Mouse (Mus musculus): Measurements from ENCODE around the gene Klrb1b. TPM values are rescaled to one million over a fixed set of nuclear protein-coding genes. Genes with fewer than 3 reads are reported as not detected.
"Not testable (repeated sequence)": the region's sequence is repeated elsewhere in the genome, so short reads cannot be mapped to it uniquely, and the experiment has no call there.

The Klrb1b gene
- total RNA-seq, 2 experiments from 2014 or later: 1.4 TPM; not detected in 1

DNA sequence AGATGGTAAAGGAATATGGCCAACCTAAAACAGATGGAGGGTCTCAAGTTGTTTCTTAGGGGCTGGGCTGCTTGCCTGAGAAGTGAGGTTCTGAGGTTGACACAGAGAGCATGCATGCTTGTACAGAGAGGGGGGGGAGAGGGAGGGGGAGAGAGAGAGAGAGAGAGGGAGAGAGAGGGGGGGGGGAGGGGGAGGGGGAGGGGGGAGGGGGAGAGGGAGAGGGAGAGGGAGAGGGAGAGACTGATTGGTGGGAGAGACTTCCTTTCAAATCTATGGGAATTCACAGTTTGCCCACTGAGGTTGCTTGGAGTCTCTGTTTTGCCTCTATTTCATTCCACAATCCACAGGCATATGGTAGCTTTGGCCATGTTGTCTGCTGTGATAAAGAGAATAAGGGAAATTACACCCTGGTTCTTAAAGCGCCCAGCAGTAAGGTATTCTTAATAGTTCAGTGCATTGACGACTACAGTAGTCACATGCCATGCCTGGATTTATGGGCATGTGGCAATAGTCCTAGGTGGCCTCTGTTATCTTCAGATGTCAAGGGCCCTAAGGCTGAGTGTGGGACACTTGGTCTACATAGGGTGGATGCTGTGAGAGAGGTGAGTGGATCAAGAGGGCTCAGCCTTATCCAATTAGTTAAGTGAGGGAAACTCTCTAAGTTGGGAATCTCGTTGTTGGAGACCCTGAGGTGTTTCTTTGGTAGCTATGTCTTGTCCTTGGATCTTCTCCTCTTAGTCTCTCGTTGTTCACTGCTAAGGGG lies 15.4 kb upstream of the Klrb1b start:
- ATAC-seq (replicated peaks; ENCODE audit: poor library complexity): no peak

DNA sequence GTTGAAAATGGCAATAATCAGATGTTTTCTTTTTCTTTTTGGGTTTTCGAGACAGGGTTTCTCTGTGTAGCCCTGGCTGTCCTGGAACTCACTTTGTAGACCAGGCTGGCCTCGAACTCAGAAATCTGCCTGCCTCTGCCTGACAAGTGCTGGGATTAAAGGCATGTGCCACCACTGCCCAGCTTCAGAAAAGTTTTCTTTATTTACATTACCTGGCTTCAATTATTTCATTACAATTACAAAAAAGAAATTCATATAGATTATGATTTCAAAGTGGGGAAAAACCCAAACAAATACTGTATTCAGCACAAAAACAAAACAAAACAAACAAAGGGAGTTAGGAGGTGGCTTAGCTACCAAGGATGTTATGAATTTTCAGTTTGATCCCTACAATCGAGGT lies 14.5 kb upstream of the Klrb1b start:
- not testable (repeated sequence) for ATAC-seq (replicated peaks; ENCODE audit: poor library complexity)

- no peak for ATAC-seq (replicated peaks; ENCODE audit: poor library complexity)
These were observed 13.8 kb upstream of the Klrb1b start for GRCm38 (mm10) chr6:128839921-128840320.

- ATAC-seq (replicated peaks; ENCODE audit: poor library complexity): peak; percentile 47
These were observed 13.2 kb upstream of the Klrb1b start for GRCm38 (mm10) chr6:128839266-128839771.

- peak; percentile 18 for ATAC-seq (replicated peaks; ENCODE audit: poor library complexity)
These were observed 12.5 kb upstream of the Klrb1b start for GRCm38 (mm10) chr6:128838342-128839265.

DNA sequence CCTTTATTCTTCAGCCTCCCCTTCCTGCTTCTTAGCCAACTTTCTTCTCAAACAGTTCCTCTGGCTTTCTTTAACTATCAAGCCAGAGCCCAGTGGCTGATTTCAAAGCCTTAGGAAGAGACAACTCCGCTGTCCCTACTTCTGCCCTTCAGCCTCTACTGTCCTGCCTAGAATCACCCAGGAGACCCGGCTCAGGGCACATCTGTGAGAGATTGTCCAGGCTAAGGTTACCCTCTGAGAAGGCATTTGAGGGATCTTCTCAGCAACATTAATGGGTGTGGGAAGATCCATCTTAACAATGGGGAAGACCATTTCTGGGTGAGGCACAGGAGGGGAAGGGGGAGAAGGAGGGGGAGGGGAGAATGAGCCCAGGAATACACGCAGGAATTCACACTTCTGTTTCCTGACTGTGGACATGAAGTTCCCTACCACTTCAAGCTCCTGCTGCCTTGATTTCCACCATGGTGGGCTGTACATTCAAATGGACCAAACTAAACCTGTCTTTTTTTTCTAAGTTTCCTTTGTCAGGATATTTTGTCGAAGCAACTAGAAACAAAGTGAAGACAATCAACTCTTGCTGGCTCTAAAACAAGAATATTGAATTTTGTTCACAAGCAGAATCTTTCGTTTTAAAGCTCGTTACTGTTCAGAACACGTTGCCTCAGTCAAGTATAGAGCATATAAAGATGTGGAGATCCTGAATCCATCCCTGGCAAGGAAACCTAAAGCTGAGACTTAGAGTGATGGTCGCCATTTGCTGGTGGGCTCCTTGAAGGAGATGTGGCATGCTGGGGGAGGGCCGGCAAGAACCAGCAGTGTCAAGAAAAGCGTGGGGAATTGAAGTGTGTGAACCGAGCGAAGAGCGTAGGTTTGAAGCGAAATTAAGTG lies 11.6 kb upstream of the Klrb1b start:
- ATAC-seq (replicated peaks; ENCODE audit: poor library complexity): no peak

DNA sequence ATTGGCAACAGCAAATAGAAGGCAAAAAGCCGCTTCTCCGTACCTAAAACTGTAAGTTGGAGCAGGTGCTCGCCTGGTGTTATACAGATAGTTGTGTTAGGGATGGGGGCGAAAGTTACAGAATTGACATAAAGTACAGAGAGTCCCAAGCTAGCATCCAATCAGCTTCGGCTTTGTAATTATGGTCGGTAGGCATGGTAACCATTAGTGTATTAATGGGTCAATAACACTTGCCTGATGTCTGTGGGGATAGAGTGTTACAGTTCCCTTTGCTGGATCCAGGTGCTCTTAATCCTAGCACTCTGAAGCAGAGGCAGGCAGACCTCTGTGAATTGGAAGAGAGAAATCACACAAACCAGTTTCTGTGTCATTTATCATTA lies 10.8 kb upstream of the Klrb1b start:
- ATAC-seq (replicated peaks; ENCODE audit: poor library complexity): no peak

DNA sequence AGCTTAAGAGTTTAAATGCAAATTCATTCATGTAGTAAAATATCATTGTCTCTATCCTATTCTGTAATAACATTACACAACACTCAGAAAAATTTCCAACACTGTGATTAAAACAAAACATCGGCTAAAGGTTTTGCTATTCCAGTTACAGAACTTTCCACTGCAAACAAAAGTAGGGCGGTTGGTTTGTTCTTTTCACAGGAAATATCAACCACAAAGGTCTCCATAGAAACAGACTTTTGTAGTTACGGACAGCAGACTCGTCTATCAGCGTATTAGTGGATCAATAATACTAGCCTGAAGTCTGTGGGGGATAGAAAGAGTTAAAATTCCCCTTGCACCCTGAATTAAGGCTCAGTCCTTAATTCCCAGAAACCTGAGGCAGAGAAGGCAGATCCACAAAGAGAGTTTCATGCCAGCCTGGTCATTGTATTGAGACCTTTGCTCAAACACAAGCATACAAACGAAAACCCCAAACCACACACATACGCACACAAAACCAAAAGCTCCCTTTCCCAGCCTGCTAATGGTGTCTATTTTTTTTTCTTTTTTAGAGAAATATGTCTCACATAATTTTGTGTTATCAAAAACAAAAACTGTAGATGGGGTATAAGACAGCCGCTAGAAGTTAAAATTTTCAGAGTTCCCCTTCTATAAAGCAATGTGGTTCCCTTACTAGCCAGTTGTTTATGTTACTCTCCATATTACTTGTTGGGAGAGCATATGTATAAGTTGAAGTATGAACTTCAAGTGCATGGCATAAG lies 10.2 kb upstream of the Klrb1b start:
- no peak for ATAC-seq (replicated peaks; ENCODE audit: poor library complexity)

DNA sequence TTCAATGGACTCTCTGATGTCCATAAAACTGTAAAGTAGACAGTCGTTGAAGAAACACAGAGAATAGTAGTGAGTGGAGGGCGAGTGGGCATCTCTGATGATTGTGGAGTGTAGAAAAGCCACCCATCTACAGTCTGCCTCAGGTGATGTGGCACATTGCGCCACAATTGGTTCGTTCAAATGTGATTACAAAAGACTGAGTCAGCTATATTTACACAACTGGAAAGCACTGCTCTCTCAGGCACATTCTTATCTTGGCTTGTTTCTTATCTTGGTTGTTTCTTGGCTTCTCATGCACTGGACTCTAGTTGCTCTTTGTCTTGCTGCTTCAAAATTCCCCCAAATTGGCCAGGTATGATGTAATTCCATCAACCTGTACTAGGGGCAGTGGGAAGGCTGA lies 9.4 kb upstream of the Klrb1b start:
- ATAC-seq (replicated peaks; ENCODE audit: poor library complexity): peak; percentile 10; the same call in 1 of the 2 replicates

DNA sequence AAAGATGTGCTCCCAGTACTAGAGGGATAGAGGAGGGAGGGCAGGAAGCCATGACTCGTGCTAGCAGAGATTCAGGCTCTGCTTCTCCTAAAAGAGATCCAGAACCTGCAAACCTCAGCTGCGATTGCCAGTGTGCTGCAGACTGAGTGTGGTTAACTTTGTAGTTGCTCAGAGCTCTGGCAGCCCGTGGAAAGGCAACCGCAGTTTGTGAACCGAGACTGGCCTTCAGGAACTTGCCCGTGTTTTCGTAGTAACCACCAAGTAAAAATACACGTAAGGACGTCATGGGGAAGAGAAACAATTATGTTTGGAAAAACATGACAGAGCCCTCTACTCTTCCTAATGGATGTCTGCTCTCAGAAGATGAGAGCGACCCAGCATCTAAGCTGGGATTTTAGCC lies 6.9 kb upstream of the Klrb1b start:
- ATAC-seq (replicated peaks; ENCODE audit: poor library complexity): no peak

DNA sequence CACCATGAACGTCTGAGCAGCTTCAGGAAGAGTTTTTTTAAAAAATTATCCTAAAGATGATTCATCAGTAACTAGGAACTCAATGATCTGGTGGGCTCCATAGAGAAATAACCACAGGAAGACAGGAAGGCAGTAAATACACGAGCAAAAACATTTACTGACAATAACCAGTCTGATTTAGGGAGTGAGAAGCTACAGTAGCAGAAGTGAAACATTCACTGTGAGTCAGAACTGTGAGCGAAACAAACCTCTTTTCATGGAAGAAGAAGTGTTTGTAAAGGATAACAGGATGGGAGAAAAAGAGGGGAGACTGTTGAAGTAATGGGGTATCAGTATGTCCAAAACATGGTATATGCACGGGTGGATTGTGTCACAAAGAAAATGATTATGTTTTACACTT lies 3.7 kb upstream of the Klrb1b start:
- no peak; the same call in 1 of the 2 replicates for ATAC-seq (replicated peaks; ENCODE audit: poor library complexity)

DNA sequence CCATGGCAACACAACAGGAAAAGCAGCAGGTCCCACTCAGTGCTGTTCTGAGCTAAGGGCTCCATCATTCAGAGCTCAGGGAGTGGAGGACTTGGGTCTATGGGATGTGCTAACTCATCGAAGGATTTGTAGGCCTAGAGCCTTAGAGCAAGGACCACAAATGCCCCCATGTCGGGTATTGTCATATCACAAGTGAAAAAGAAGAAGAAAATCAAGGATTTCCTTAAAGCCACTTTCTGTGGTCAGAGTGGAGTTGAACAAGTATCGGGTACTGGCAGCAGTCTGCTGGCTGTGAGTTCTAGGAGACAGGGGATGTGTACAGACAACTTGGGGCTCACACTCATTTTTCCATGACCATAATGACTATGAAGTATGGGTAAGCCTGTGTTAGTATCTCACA lies 650 bp upstream of the Klrb1b start:
- ATAC-seq (replicated peaks; ENCODE audit: poor library complexity): 0 out of 2 replicates have a peak, but pooled peaks have one; percentile 17

GRCm38 (mm10) chr6:128818083-128818802 lies 7.9 kb downstream of the Klrb1b start:
- ATAC-seq (replicated peaks; ENCODE audit: poor library complexity): no peak

GRCm38 (mm10) chr6:128808532-128808931 lies 17.6 kb downstream of the Klrb1b start:
- peak; percentile 92 for ATAC-seq (replicated peaks; ENCODE audit: poor library complexity)

DNA sequence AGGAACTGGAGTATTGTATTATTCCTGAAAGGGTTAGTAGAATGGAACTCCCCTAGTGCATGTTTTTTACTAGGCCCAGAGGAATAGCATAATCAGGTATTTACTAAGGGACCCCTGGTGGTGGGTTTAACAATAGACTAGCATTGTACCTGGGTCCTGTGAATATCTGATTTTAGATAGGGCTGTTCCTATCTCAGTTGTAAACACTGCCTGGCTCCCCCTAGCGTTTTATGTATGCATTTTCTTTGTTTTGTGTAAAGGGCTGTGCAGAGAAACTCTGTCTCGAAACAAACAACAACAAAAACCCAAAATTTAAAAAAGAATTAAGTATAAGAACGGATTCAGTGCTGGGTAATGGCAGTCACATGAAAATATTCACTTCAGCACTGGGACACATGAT lies 19.1 kb downstream of the Klrb1b start:
- no peak for ATAC-seq (replicated peaks; ENCODE audit: poor library complexity)

GRCm38 (mm10) chr6:128804823-128805640 lies 21.1 kb downstream of the Klrb1b start:
- peak; percentile 63 for ATAC-seq (replicated peaks; ENCODE audit: poor library complexity)

- peak; percentile 69 for ATAC-seq (replicated peaks; ENCODE audit: poor library complexity)
These were observed 22.9 kb downstream of the Klrb1b start for GRCm38 (mm10) chr6:128802999-128803857.

Measured in megakaryocyte progenitor cell, adult 5-6 weeks (primary cell).